Comparison of ENCODE assay signal across 7 mouse cellular contexts in the genomic region with DNA sequence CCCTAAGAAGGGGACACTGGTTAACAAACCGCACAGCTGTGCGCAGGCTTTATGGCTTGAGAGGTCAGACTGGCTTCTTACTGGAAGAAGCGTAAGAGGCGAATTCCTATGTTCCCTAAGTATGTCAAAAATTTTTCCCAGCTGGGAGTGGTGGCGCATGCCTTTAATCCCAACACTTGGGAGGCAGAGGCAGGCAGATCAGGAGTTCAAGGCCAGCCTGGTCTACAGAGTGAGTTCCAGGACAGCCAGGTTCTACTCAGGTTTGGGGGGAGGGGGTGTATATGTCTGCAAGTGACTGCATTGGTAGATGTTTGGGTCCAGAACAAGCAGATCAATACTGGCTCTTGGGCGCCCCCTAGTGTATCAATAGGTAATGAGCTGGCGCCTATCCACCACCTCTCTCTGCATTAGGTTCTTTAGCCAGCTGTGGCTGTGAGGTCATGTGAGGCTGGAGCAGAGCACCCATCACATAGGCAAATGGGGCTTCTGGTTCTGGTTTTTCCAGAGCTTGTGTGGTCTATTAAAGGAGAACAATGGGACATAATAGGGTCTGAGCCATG. TPM values are rescaled to one million over a fixed set of nuclear protein-coding genes. Genes with fewer than 3 reads are reported as not detected.
DNase-seq lines count a peak whose midpoint lies in the region; ATAC-seq and TF ChIP-seq lines count a peak whose summit lies in the region.

No protein-coding gene starts in this region.

- H3K27me3 ChIP-seq in kidney, adult 2 months (replicated peaks; ENCODE audit: control insufficient read depth, insufficient read depth, low read length) = no peaks in the 10 kb centered on the region
- H3K27me3 ChIP-seq in limb, embryonic 10.5 days (ENCODE audit: low read depth, poor library complexity, severe bottlenecking) = no peaks in the 10 kb centered on the region
- H3K27me3 ChIP-seq in midbrain, embryonic 16.5 days (ENCODE audit: control insufficient read depth, insufficient read depth, low read depth, low read length) = no peaks in the 10 kb centered on the region
- H3K27me3 ChIP-seq in spleen, adult 2 months (ENCODE audit: control insufficient read depth, insufficient read depth, low read length) = no peaks in the 10 kb centered on the region

- no peak overlapping the region for H3K4me3 ChIP-seq in gastrocnemius, adult 2 months
- H3K4me3 ChIP-seq in kidney, adult 2 months (ENCODE audit: insufficient read depth, low read depth, low read length) = no peak overlapping the region
- no peak overlapping the region for H3K4me3 ChIP-seq in limb, embryonic 10.5 days
- no peak overlapping the region for H3K4me3 ChIP-seq in midbrain, embryonic 16.5 days (ENCODE audit: low read depth, low read length)
- no peak overlapping the region for H3K4me3 ChIP-seq in spleen, adult 2 months (ENCODE audit: extremely low read depth, insufficient read depth, insufficient read length)

- TF ChIP-seq CTCF in gastrocnemius, adult 2 months (IDR thresholded peaks at IDR 0.05) = peak; percentile 82
- peak; percentile 82 for TF ChIP-seq CTCF in kidney, adult 2 months (conservative IDR thresholded peaks at IDR 0.05; ENCODE audit: insufficient read depth, insufficient read length, low read depth, low read length)
- TF ChIP-seq CTCF in spleen, adult 2 months (IDR thresholded peaks at IDR 0.05; ENCODE audit: extremely low read depth, insufficient read depth, insufficient read length, insufficient replicate concordance) = peak; percentile 51; the same call in 1 of the 2 replicates

- TF ChIP-seq POLR2A in kidney, adult 2 months (IDR thresholded peaks at IDR 0.05; ENCODE audit: low read depth, low read length) = no peak
- no peak for TF ChIP-seq POLR2A in spleen, adult 2 months (IDR thresholded peaks at IDR 0.05; ENCODE audit: low read depth, low read length)

- no peak overlapping the region for H3K27ac ChIP-seq in gastrocnemius, adult 2 months
- no peak overlapping the region for H3K27ac ChIP-seq in kidney, adult 2 months (ENCODE audit: insufficient read depth, low read depth, low read length)
- no peak overlapping the region for H3K27ac ChIP-seq in limb, embryonic 10.5 days
- no peak overlapping the region for H3K27ac ChIP-seq in midbrain, embryonic 16.5 days (ENCODE audit: low read length)
- H3K27ac ChIP-seq in spleen, adult 2 months (ENCODE audit: insufficient read depth, low read length) = no peak overlapping the region

- H3K4me2 ChIP-seq in midbrain, embryonic 16.5 days (ENCODE audit: low read length) = no peak overlapping the region

- ATAC-seq in activated CD4-positive, CD25-positive, alpha-beta regulatory T cell, adult 4 months = peak; percentile 36
- ATAC-seq in midbrain, embryonic 16.5 days = peak; percentile 25; the same call in 1 of the 2 replicates

- peaks cover 5% of the 10 kb centered on the region for H3K4me1 ChIP-seq in kidney, adult 2 months (ENCODE audit: control insufficient read depth, insufficient read depth, low read length)
- peaks cover 27% of the 10 kb centered on the region for H3K4me1 ChIP-seq in limb, embryonic 10.5 days
- peaks cover 17% of the 10 kb centered on the region for H3K4me1 ChIP-seq in midbrain, embryonic 16.5 days (ENCODE audit: control insufficient read depth, insufficient read depth, low read length)
- H3K4me1 ChIP-seq in spleen, adult 2 months (ENCODE audit: control insufficient read depth, insufficient read depth, insufficient read length) = no peaks in the 10 kb centered on the region

- intact Hi-C loops in gastrocnemius, adult 2 months (cut with DNase I) = loop anchor here (5.0 kb wide), 2 partner anchors 85 to 235 kb away; a partner anchor contains a TSS

- WGBS in kidney, adult 2 months = 51% methylated on average over 7 of the region's 7 CpGs
- WGBS in limb, embryonic 10.5 days = 65% methylated on average over 7 of the region's 7 CpGs
- WGBS in midbrain, embryonic 16.5 days = 60% methylated on average over 7 of the region's 7 CpGs
- 70% methylated on average over 7 of the region's 7 CpGs for WGBS in spleen, adult 2 months

- no peaks in the 10 kb centered on the region; the same call in 1 of the 2 replicates for H3K36me3 ChIP-seq in kidney, adult 2 months (ENCODE audit: control insufficient read depth, insufficient read depth, low read length)
- H3K36me3 ChIP-seq in limb, embryonic 10.5 days = peaks cover 57% of the 10 kb centered on the region
- H3K36me3 ChIP-seq in midbrain, embryonic 16.5 days (ENCODE audit: control insufficient read depth, insufficient read depth, low read length) = peaks cover 12% of the 10 kb centered on the region
- H3K36me3 ChIP-seq in spleen, adult 2 months (ENCODE audit: control insufficient read depth, insufficient read depth, low read length) = peaks cover 20% of the 10 kb centered on the region

- no peaks in the 10 kb centered on the region for H3K9me3 ChIP-seq in limb, embryonic 10.5 days (replicated peaks)
- no peaks in the 10 kb centered on the region for H3K9me3 ChIP-seq in midbrain, embryonic 16.5 days (replicated peaks; ENCODE audit: control insufficient read depth, low read length, poor library complexity, severe bottlenecking)

- peak; percentile 85 to 90 for DNase-seq in cerebellum, postnatal 14 days
- peak; percentile 75 for DNase-seq in gastrocnemius, adult 2 months
- peak; percentile 84 for DNase-seq in kidney, adult 2 months
- peak; percentile 88 for DNase-seq in limb, embryonic 10.5 days (ENCODE audit: low spot score)
- DNase-seq in spleen, adult 2 months (ENCODE audit: low read depth in 1 of 2, low spot score in 2 of 2) = peak; percentile 28 to 70

- H3K9ac ChIP-seq in midbrain, embryonic 16.5 days (ENCODE audit: low read depth, low read length) = no peak overlapping the region

RNA-seq across cellular contexts. Expression of a gene that starts 16.3 kb away (rescaled TPM):
- not detected for polyA plus RNA-seq in activated CD4-positive, CD25-positive, alpha-beta regulatory T cell, adult 4 months (2017; shearing (Covaris generic))
- total RNA-seq in gastrocnemius, adult 2 months (2021) = 1 to 10 TPM in 1 of 2 experiments, under 1 TPM in 1; 0.99 to 1.6 TPM
- 2.3 and 3.2 TPM in 2 replicates for polyA plus RNA-seq in kidney, adult 2 months (2012; rRNA removed)
- 40.2 and 46.3 TPM in 2 replicates for polyA plus RNA-seq in limb, embryonic 10.5 days (2016; fragmentation: Nextera tagmentation; extraction: Ambion mirVana)
- polyA plus RNA-seq in midbrain, embryonic 16.5 days (2015; fragmentation: Nextera tagmentation; extraction: Ambion mirVana) = 13.5 and 14.4 TPM in 2 replicates
- 1.5 and 2.6 TPM in 2 replicates for polyA plus RNA-seq in spleen, adult 2 months (2012; rRNA removed)

RNA-seq across cellular contexts. Expression of a gene that starts 47.3 kb away (rescaled TPM):
- polyA plus RNA-seq in activated CD4-positive, CD25-positive, alpha-beta regulatory T cell, adult 4 months (2017; shearing (Covaris generic)) = 100 to 1,000 TPM; 294 to 336 TPM
- 100 to 1,000 TPM; 320 to 401 TPM for total RNA-seq in gastrocnemius, adult 2 months (2021)
- polyA plus RNA-seq in kidney, adult 2 months (2012; rRNA removed) = 316 and 386 TPM in 2 replicates
- polyA plus RNA-seq in limb, embryonic 10.5 days (2016; fragmentation: Nextera tagmentation; extraction: Ambion mirVana) = 206 and 208 TPM in 2 replicates
- 357 and 370 TPM in 2 replicates for polyA plus RNA-seq in midbrain, embryonic 16.5 days (2015; fragmentation: Nextera tagmentation; extraction: Ambion mirVana)
- polyA plus RNA-seq in spleen, adult 2 months (2012; rRNA removed) = 76.4 TPM in 2 replicates
